Mouse (Mus musculus): ENCODE results near the gene Larp6. TPM values are rescaled to one million over a fixed set of nuclear protein-coding genes. Genes with fewer than 3 reads are reported as not detected.

The Larp6 gene
- total RNA-seq (2021): 1 to 10 TPM in 1 of 2 experiments, under 1 TPM in 1; 1.00 to 1.6 TPM
- long read RNA-seq, experiment 1, partial matches to known transcripts: 0 of 2 reads
- long read RNA-seq, experiment 1, other reads (novel, unspliced or antisense): 0 of 2 reads
- long read RNA-seq, experiment 2, partial matches to known transcripts: 0 of 4 reads
- long read RNA-seq, experiment 2, other reads (novel, unspliced or antisense): 1 of 4 reads

DNA sequence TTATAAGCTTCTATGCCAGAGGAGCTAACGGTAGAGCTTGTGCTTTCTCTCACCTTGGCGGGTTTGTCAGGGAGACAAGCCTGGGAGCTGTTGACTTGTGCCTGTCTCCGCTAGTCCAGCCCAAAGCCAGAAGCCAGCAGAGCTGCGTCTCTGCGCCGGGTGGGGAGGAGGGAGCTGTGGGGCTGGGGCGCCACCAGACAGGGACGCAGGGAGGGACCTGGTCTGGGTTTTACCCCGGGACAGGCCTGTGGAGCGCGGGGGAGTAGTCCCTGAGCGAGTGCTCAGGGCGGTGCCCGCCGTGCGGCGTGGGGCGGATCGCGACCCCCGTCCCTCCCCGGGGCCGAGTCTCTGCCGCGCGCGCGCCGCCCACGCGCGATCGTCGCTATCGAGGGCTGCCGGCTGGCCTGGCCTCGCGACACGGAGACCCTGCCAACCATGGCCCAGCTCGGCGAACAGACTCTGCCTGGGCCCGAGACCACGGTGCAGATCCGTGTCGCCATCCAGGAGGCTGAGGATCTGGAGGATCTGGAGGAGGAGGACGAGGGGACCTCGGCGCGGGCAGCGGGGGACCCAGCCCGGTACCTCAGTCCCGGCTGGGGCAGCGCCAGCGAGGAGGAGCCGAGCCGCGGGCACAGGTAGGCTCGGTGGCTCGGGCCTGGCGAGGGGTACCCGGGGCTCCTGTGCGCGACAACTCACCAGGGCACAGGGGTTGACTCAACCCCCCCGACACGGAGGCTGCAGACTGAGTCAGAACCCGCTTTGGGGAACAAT lies at the start of gene Larp6:
Larp6 (plus strand) TSS at position 219 of the 771 bp plus-strand sequence.
- peak; percentile 66 to 67 for DNase-seq
- intact Hi-C loops (cut with DNase I): no loop called here

GRCm38 (mm10) chr9:60664385-60664784 lies 48.4 kb upstream of the Larp6 start:
- intact Hi-C loops (cut with DNase I): no loop called here
- peak; percentile 15 to 28 for DNase-seq

DNA sequence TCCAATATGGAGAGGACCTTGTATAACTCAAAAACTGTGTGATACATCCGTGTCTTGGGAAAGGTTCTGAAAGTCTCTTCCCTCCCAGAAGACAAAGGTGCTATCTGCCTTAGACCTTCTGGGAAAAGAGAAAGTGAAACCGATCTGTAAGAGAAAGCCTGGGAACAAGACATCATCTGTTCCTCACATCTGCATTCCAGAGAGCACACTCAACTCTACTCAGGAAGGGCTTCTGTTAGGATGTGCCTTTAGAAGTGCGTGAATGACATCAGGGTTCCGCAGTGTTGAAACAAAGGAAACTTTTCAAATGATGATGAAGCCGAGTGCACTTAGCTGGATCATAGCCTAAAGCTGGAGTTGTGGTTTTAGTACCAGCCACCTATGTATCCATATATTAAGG lies 47.9 kb upstream of the Larp6 start:
- no peak for DNase-seq
- intact Hi-C loops (cut with DNase I): no loop called here

DNA sequence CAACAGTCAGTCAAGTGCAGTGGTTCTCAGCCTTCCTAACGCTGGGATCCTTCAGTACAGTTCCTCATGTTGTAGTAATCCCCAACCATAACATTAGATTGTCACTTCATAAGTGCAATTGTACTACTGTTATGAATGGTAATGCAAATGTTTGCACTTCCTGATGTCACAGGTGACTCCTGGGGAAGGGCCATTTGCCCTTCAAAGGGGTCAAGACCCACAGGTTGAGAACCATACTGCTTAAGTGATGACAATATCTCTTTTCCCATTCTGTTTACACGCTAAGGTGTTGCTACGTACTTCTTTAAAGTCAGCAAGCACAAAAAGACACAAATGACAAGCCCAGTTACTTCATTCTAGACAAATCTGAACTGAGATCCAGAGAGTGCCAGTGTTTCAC lies 47.3 kb upstream of the Larp6 start:
- intact Hi-C loops (cut with DNase I): no loop called here

GRCm38 (mm10) chr9:60668886-60669285 lies 43.9 kb upstream of the Larp6 start:
- DNase-seq: no peak
- intact Hi-C loops (cut with DNase I): no loop called here

More for the DNA sequence above, 47.3 kb upstream of the Larp6 start:
- no peak for DNase-seq

DNA sequence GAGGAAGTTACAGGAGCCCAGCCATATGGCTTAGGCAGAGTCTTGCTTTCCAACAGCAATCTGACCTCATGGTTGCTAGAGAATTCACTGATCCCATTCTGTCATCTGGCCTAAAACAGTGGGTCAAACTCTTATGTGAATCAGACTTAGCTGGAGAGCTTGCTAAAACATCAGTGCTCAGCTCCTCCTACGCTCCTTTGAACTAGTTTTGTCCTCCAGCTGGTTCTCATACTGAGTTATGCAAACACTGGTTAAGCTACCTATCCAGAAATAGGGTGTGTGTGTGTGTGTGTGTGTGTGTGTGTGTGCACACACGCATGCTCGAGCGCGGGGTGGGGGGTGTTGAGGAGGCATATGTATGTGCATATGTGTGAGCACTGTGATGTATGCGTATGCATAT lies 40.2 kb upstream of the Larp6 start:
- intact Hi-C loops (cut with DNase I): loop anchor here (5.0 kb wide), 1 partner anchor 430 kb away; no protein-coding TSS in a partner anchor
- no peak for DNase-seq

GRCm38 (mm10) chr9:60674780-60675179 lies 38.0 kb upstream of the Larp6 start:
- no peak for DNase-seq
- intact Hi-C loops (cut with DNase I): loop anchor here (5.0 kb wide), 1 partner anchor 432 kb away; no protein-coding TSS in a partner anchor

- intact Hi-C loops (cut with DNase I): no loop called here
- DNase-seq: no peak
Observed at GRCm38 (mm10) chr9:60676429-60676828, 36.4 kb upstream of the Larp6 start.

DNA sequence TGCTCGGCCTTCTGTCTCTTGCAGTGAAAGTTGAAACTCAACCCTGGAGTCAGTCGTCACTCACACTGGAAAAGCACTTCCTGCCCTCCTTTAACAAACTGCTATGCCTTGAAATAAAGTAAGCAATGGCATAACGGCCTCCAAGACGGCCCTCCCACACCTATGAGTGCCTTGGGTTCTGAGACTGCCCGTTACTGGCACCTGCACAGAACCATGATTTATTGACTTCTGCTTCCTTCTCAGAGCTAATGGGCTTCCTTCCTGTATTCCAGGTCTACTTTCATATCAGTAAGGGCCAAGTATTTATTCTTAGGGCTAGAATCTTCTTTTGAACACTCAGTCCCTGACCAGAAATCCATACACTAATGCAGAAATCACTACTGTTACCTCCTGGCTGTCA lies 33.9 kb upstream of the Larp6 start:
- intact Hi-C loops (cut with DNase I): no loop called here
- DNase-seq: no peak

DNA sequence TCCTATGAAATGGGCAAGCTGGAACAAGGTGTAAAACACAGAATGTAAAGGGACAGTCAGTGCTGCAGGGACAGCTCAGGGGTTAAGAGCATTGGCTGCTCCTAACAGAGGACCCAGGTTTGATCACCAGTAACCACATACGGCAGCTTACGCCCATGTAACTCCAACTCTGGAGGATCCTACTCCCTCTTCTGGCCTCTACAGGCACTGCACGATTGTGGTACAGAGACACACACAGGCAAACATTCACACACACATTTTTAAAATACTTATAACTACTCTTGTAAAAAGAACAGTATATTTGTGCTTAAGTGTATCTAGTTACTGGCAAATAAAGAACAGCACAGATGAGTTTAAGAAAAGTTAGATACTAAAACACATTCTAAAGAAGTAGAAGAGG lies 31.8 kb upstream of the Larp6 start:
- DNase-seq: no peak
- intact Hi-C loops (cut with DNase I): no loop called here

DNA sequence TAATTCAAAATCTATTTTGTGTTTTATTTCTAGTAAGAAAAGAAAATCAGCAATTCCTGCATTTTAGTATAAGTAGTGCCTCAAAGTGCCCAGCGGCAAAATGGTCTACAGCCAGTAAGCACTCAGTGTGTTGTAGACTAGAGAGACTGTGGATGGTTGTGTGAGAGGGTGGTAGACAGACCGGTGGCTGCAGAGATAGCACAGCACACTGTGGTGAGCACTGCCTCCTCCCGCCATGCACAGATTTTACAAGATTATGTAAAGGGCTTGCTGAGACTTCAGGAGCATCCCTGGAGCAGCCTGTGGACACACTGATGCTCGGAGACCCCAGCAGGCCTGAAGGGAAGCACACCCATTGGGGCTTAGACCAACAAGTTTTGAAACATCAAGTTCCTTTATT lies 30.0 kb upstream of the Larp6 start:
- no peak for DNase-seq
- intact Hi-C loops (cut with DNase I): no loop called here

DNA sequence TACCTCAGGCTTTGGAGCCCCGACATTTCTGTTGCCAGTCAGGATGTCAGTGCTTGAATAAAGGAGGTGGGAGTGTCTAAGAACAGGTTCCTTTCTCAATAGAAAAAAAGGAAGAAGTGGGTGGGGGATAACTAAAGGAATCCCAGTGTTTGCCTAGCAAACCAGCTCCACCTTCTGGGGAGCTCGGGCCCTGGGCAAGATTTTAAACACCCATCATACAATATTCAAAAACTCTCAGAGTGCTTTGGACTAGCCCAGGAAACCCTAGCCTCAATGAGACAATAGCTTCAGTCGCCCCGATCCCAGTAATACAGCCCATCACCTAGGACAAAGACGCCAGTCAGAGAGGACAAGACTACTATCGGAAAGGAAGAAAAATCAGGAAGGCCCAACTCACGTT lies 25.4 kb upstream of the Larp6 start:
- no peak for DNase-seq
- intact Hi-C loops (cut with DNase I): no loop called here

DNA sequence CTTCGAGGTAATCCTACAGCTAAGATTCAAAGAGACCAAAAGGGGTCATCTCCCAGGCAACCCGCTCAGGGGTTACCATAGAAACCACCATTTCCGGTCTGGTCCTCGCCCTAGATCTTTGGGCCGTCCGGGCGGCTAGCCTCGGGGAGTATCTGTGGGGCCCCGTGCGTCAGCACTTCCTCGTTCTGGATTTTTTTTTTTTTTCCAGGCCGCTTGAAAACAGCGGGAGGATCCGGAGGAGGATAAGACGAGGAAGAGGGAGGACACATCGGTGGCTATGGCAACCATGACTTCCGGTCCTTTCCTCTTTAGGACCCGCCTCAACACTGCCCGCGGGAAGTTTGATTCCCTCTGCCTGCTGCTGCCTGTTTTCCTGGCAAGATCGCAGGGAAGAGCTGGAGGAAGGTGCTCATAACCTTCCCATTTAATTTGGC lies 24.9 kb upstream of the Larp6 start, which contains the start of gene Lrrc49:
Lrrc49 (minus strand) TSS at position 268 of the 434 bp plus-strand sequence.
- peak; percentile 89 to 93 for DNase-seq
- intact Hi-C loops (cut with DNase I): no loop called here

- intact Hi-C loops (cut with DNase I): no loop called here
- no peak for DNase-seq
Observed at GRCm38 (mm10) chr9:60692624-60693023, 20.2 kb upstream of the Larp6 start.

- intact Hi-C loops (cut with DNase I): no loop called here
- DNase-seq: peak in 1 of 2 experiments; percentile 40
Observed at GRCm38 (mm10) chr9:60693986-60694385, 18.8 kb upstream of the Larp6 start.

GRCm38 (mm10) chr9:60696271-60696985 lies 16.4 kb upstream of the Larp6 start:
- peak; percentile 17 to 30 for DNase-seq
- intact Hi-C loops (cut with DNase I): no loop called here

DNA sequence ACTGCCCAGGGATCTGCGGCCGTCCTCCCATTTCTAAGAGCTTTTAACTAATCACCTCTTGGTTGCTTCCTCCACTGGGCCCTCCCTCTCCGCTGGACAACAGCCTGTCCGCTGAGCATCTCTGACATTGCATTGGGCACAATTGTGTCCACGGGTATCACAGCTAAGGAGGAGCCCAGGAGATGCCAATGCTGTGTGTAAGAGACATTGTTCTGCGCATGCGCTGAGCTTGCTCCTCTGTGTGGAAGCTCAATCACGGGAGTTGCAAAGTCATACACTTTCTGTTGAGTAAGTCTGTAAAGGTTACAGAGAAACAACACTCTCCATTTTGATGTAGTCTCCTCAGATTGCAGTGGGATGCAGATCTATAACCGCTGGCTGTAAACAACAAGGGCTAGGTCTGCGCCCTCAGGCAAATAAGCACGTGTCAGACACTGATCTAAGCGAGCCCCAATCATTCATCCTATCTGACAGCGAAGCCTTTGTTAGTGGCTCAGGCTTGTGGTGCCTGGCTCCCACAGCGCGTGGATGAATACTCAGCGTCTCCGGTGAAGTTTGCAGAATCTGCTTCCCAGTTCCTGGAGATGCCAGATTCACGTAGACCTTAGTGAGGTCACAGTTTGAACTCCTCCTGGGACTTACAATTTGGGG lies 13.1 kb upstream of the Larp6 start:
- intact Hi-C loops (cut with DNase I): no loop called here
- no peak for DNase-seq

- no peak for DNase-seq
- intact Hi-C loops (cut with DNase I): no loop called here
Observed at GRCm38 (mm10) chr9:60707594-60707993, 5.2 kb upstream of the Larp6 start.

DNA sequence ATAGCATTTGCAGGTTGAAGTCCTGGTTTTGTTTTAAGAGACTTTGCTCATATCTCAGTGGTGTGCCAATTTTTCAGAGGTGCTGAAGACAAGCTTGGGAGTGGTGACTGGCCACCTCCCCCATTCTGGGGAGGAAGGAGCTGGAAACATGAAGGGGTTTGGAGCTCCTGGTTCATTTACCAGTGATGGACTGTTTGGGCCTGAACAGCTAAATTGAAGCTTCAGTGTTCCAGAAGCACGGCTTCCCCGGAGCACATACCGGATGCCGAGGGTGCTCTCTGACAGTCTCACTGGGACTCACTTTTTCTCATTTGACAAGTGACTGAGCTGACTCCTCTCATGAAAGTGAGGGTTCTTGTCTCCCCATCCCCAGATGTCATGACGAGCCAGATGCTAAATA lies 4.2 kb upstream of the Larp6 start:
- intact Hi-C loops (cut with DNase I): no loop called here
- DNase-seq: no peak

DNA sequence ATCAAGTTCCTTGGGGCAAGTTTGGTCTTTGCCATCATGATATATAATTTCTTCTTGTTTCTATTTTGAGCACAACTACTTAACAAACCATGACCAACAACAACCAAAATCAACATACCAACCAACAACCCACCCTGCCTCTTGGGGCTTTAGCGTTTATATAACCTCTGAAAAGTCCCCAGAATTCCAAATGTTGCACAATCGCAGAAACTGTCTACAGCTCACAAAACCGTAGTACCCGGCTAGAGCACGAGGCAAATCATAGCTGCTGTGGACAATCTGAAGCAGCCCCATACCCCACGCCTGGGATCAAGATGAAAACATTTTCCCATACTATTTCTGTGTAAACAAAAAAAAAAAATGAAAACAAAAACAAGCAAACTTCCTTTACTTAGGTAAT lies 3.1 kb upstream of the Larp6 start:
- intact Hi-C loops (cut with DNase I): no loop called here
- no peak for DNase-seq

- intact Hi-C loops (cut with DNase I): no loop called here
- DNase-seq: no peak
Observed at GRCm38 (mm10) chr9:60712011-60712410, 778 bp upstream of the Larp6 start.
